9 mouse cellular contexts compared by ENCODE assay signal in genomic region chr5:89679871-89680536, GRCm38 (mm10).
DNase-seq lines count a peak whose midpoint lies in the region; ATAC-seq and TF ChIP-seq lines count a peak whose summit lies in the region.
"Had no signal": no experiment of that assay in that cellular context is flagged by ENCODE, and none has a peak within 500 bp of the region (broad histone marks: within the 10 kb centered on the region; RNA-seq: fewer than 3 reads in every experiment).

No protein-coding gene starts in this region.

- TF ChIP-seq CTCF in heart, postnatal 0 days (IDR thresholded peaks at IDR 0.05; ENCODE audit: low read depth), result peak; percentile 45
- peak; percentile 76 for TF ChIP-seq CTCF in kidney, postnatal 0 days (IDR thresholded peaks at IDR 0.05; ENCODE audit: low read depth)

- H3K27me3 ChIP-seq in heart, postnatal 0 days (ENCODE audit: control insufficient read depth, insufficient read depth, low read length), result no peaks in the 10 kb centered on the region
- no peaks in the 10 kb centered on the region for H3K27me3 ChIP-seq in heart, embryonic 11.5 days (ENCODE audit: control insufficient read depth, insufficient read depth, low read length)
- H3K27me3 ChIP-seq in kidney, postnatal 0 days (ENCODE audit: insufficient read depth, low read length), result no peaks in the 10 kb centered on the region
- H3K27me3 ChIP-seq in midbrain, embryonic 16.5 days (ENCODE audit: control insufficient read depth, insufficient read depth, low read depth, low read length), result no peaks in the 10 kb centered on the region
- H3K27me3 ChIP-seq: embryonic facial prominence, embryonic 15.5 days had no signal

- WGBS in heart, postnatal 0 days, result 62% methylated on average over 5 of the region's 5 CpGs
- 65% methylated on average over 5 of the region's 5 CpGs for WGBS in heart, embryonic 11.5 days (ENCODE audit: insufficient replicate concordance)
- WGBS in kidney, postnatal 0 days, result 47% methylated on average over 5 of the region's 5 CpGs
- 73% methylated on average over 5 of the region's 5 CpGs for WGBS in midbrain, embryonic 16.5 days

- TF ChIP-seq EP300 in heart, postnatal 0 days (IDR thresholded peaks at IDR 0.05; ENCODE audit: low read depth), result no peak

- peak; percentile 59 for DNase-seq in heart, postnatal 0 days (ENCODE audit: low spot score)
- peak; percentile 45 for DNase-seq in thymus, postnatal 14 days
- DNase-seq in thymus, postnatal 25 days, result no peak
- DNase-seq in cerebellum, adult 8-10 months, result peak; percentile 44
- peak; percentile 81 for DNase-seq in kidney, postnatal 0 days (ENCODE audit: low spot score)
- DNase-seq in yolk sac, embryonic 10.5 days (ENCODE audit: low spot score), result no peak

- no peak for ATAC-seq in heart, postnatal 0 days (ENCODE audit: insufficient read depth, low read depth)
- no peak for ATAC-seq in heart, embryonic 11.5 days (replicated peaks; ENCODE audit: insufficient number of reproducible peaks, low FRiP score, low TSS enrichment)
- no peak for ATAC-seq in kidney, postnatal 0 days (replicated peaks; ENCODE audit: low FRiP score, low read depth)
- peak; percentile 5; the same call in 1 of the 2 replicates for ATAC-seq in midbrain, embryonic 16.5 days

- H3K9me3 ChIP-seq in heart, postnatal 0 days (replicated peaks; ENCODE audit: control insufficient read depth, low read length), result no peaks in the 10 kb centered on the region
- no peaks in the 10 kb centered on the region for H3K9me3 ChIP-seq in heart, embryonic 11.5 days (replicated peaks; ENCODE audit: control insufficient read depth, low read length)
- H3K9me3 ChIP-seq in kidney, postnatal 0 days (replicated peaks; ENCODE audit: low read length), result no peaks in the 10 kb centered on the region
- H3K9me3 ChIP-seq in midbrain, embryonic 16.5 days (replicated peaks; ENCODE audit: control insufficient read depth, low read length, poor library complexity, severe bottlenecking), result no peaks in the 10 kb centered on the region
- H3K9me3 ChIP-seq: embryonic facial prominence, embryonic 15.5 days had no signal

- H3K4me1 ChIP-seq in heart, postnatal 0 days (ENCODE audit: control insufficient read depth, insufficient read depth), result no peaks in the 10 kb centered on the region
- no peaks in the 10 kb centered on the region for H3K4me1 ChIP-seq in heart, embryonic 11.5 days (ENCODE audit: control insufficient read depth, insufficient read depth, low read length)
- no peaks in the 10 kb centered on the region for H3K4me1 ChIP-seq in kidney, postnatal 0 days (replicated peaks; ENCODE audit: insufficient read depth, low read length)
- no peaks in the 10 kb centered on the region for H3K4me1 ChIP-seq in midbrain, embryonic 16.5 days (ENCODE audit: control insufficient read depth, insufficient read depth, low read length)
- H3K4me1 ChIP-seq: embryonic facial prominence, embryonic 15.5 days had no signal

- H3K4me3 ChIP-seq in heart, postnatal 0 days (ENCODE audit: low read depth, low read length), result no peak overlapping the region
- H3K4me3 ChIP-seq in heart, embryonic 11.5 days (ENCODE audit: low read depth, low read length), result no peak overlapping the region
- H3K4me3 ChIP-seq in kidney, postnatal 0 days (replicated peaks; ENCODE audit: low read depth, low read length), result no peak overlapping the region
- H3K4me3 ChIP-seq in midbrain, embryonic 16.5 days (ENCODE audit: low read depth, low read length), result no peak overlapping the region
- H3K4me3 ChIP-seq: embryonic facial prominence, embryonic 15.5 days had no signal

- no peak overlapping the region for H3K4me2 ChIP-seq in heart, postnatal 0 days (ENCODE audit: low read depth, low read length)
- no peak overlapping the region for H3K4me2 ChIP-seq in heart, embryonic 11.5 days
- no peak overlapping the region for H3K4me2 ChIP-seq in kidney, postnatal 0 days (ENCODE audit: low read length)
- H3K4me2 ChIP-seq in midbrain, embryonic 16.5 days (ENCODE audit: low read length), result no peak overlapping the region
- H3K4me2 ChIP-seq: embryonic facial prominence, embryonic 15.5 days had no signal

- no peak overlapping the region for H3K27ac ChIP-seq in heart, postnatal 0 days (ENCODE audit: low read depth)
- H3K27ac ChIP-seq in heart, embryonic 11.5 days (ENCODE audit: low read depth, low read length), result no peak overlapping the region
- no peak overlapping the region for H3K27ac ChIP-seq in kidney, postnatal 0 days
- H3K27ac ChIP-seq in midbrain, embryonic 16.5 days (ENCODE audit: low read length), result no peak overlapping the region
- H3K27ac ChIP-seq: embryonic facial prominence, embryonic 15.5 days had no signal

- H3K9ac ChIP-seq in heart, postnatal 0 days (replicated peaks; ENCODE audit: low read depth, low read length), result no peak overlapping the region
- no peak overlapping the region for H3K9ac ChIP-seq in heart, embryonic 11.5 days (ENCODE audit: low read depth, low read length)
- no peak overlapping the region for H3K9ac ChIP-seq in kidney, postnatal 0 days (ENCODE audit: low read depth, low read length)
- no peak overlapping the region for H3K9ac ChIP-seq in midbrain, embryonic 16.5 days (ENCODE audit: low read depth, low read length)
- H3K9ac ChIP-seq: embryonic facial prominence, embryonic 15.5 days had no signal

- no peaks in the 10 kb centered on the region for H3K36me3 ChIP-seq in heart, postnatal 0 days (replicated peaks; ENCODE audit: control insufficient read depth, insufficient read depth, low read length)
- no peaks in the 10 kb centered on the region for H3K36me3 ChIP-seq in heart, embryonic 11.5 days (ENCODE audit: control insufficient read depth, insufficient read depth, low read length)
- H3K36me3 ChIP-seq in kidney, postnatal 0 days (ENCODE audit: insufficient read depth, low read length), result no peaks in the 10 kb centered on the region
- no peaks in the 10 kb centered on the region for H3K36me3 ChIP-seq in midbrain, embryonic 16.5 days (ENCODE audit: control insufficient read depth, insufficient read depth, low read length)
- H3K36me3 ChIP-seq: embryonic facial prominence, embryonic 15.5 days had no signal

Comparison
In these comparisons a context has a peak if more than half of its experiments do, and no peak if none do; other contexts are left out.
1. DNase-seq: peak in heart, postnatal 0 days (single experiment), thymus, postnatal 14 days (single experiment), cerebellum, adult 8-10 months (single experiment) and kidney, postnatal 0 days (single experiment); none in thymus, postnatal 25 days (single experiment) and yolk sac, embryonic 10.5 days (single experiment).